Mouse (Mus musculus) embryonic facial prominence, embryonic 14.5 days (tissue): Measurements from ENCODE around the gene Sult6b2. TPM values are rescaled to one million over a fixed set of nuclear protein-coding genes. Genes with fewer than 3 reads are reported as not detected.

ENCODE experiments used
- ATAC-seq: fragments of 200-750 bp; cut with Nextera tagmentation; 2 replicates; pipeline ENCODE4 v1.8.0; 2017; ENCODE audit warnings: low read depth, moderate number of reproducible peaks, moderate TSS enrichment
- DNase-seq: peaks from one replicate; pipeline ENCODE4 v3.0.0-alpha.2; 2015; ENCODE audit warnings: low spot score
- H3K27ac ChIP-seq: fragments of 300-500 bp; sonication (generic); replicated peaks from 2 replicates; pipeline ENCODE4 v1.5.1; 2014; ENCODE audit warnings: low read depth, mild to moderate bottlenecking, low read length, moderate library complexity
- H3K27me3 ChIP-seq: fragments of 300-500 bp; sonication (generic); replicated peaks from 2 replicates; pipeline ENCODE4 v1.6.1; 2014; ENCODE audit warnings: low read length; ENCODE audit not compliant: control insufficient read depth, insufficient read depth
- H3K36me3 ChIP-seq: fragments of 300-500 bp; sonication (generic); 2 replicates; pipeline ENCODE4 v1.6.1; 2014; ENCODE audit warnings: low read length, mixed read lengths; ENCODE audit not compliant: control insufficient read depth, insufficient read depth
- H3K4me1 ChIP-seq: fragments of 300-500 bp; sonication (generic); 2 replicates; pipeline ENCODE4 v1.6.1; 2014; ENCODE audit warnings: antibody characterized with exemption, low read length; ENCODE audit not compliant: control insufficient read depth, insufficient read depth
- H3K4me2 ChIP-seq: fragments of 300-500 bp; sonication (generic); 2 replicates; pipeline ENCODE4 v1.6.1; 2014; ENCODE audit warnings: low read depth, mild to moderate bottlenecking, low read length, moderate library complexity, mixed read lengths
- H3K4me3 ChIP-seq: fragments of 300-500 bp; sonication (generic); 2 replicates; pipeline ENCODE4 v1.5.1; 2014; ENCODE audit warnings: low read depth, mild to moderate bottlenecking, low read length
- H3K9ac ChIP-seq: fragments of 300-500 bp; sonication (generic); 2 replicates; pipeline ENCODE4 v1.6.1; 2014; ENCODE audit warnings: low read depth, mild to moderate bottlenecking, low read length, moderate library complexity, mixed read lengths
- H3K9me3 ChIP-seq: fragments of 300-500 bp; sonication (generic); 2 replicates; pipeline ENCODE4 v1.6.1; 2016; ENCODE audit warnings: low read length; ENCODE audit not compliant: control insufficient read depth
- WGBS: fragments of 180-500 bp; shearing (Covaris S2); extraction: QIAGEN DNeasy Blood & Tissue Kit; methylation state at CpG from one replicate; pipeline ENCODE4 v1.1.7; 2014; 5-methylcytosine and 5-hydroxymethylcytosine counted together
- polyA plus RNA-seq: library from polyadenylated mRNA; unstranded; fragments of >200 nt; fragmentation: Nextera tagmentation; extraction: Ambion mirVana; gene quantifications from 2 replicates; pipeline ENCODE4 v1.2.1, GENCODE M21; 2014

The Sult6b2 gene
- polyA plus RNA-seq, 1 experiment from 2014 or later = not detected

GRCm38 (mm10) chr6:142838501-142838900, 34.2 kb upstream of the Sult6b2 start:
- no peak overlapping the region for H3K4me3 ChIP-seq
- H3K27ac ChIP-seq = no peak overlapping the region
- ATAC-seq = no peak
- no peaks in the 10 kb centered on the region for H3K4me1 ChIP-seq
- WGBS = 92% methylated on average over 1 of the region's 1 CpGs
- DNase-seq = no peak
- no peaks in the 10 kb centered on the region for H3K27me3 ChIP-seq
- H3K36me3 ChIP-seq = no peaks in the 10 kb centered on the region
- no peak overlapping the region for H3K4me2 ChIP-seq
- no peaks in the 10 kb centered on the region for H3K9me3 ChIP-seq
- H3K9ac ChIP-seq = no peak overlapping the region

- Histone ChIP-seq H3K4me2 (no peak overlapping the region), H3K27me3 (no peaks in the 10 kb centered on the region), H3K4me3 (no peak overlapping the region), H3K36me3 (no peaks in the 10 kb centered on the region), H3K27ac (no peak overlapping the region), H3K4me1 (no peaks in the 10 kb centered on the region), H3K9ac (no peak overlapping the region), H3K9me3 (no peaks in the 10 kb centered on the region)
- WGBS = 67% methylated on average over 9 of the region's 9 CpGs
- ATAC-seq (no peak), DNase-seq (no peak)
Measured at GRCm38 (mm10) chr6:142837326-142837725, 33.0 kb upstream of the Sult6b2 start.

GRCm38 (mm10) chr6:142835726-142836125, 31.4 kb upstream of the Sult6b2 start:
- H3K9ac ChIP-seq = no peak overlapping the region
- no peaks in the 10 kb centered on the region for H3K9me3 ChIP-seq
- H3K4me1 ChIP-seq = no peaks in the 10 kb centered on the region
- H3K27me3 ChIP-seq = no peaks in the 10 kb centered on the region
- peak; percentile 35 for DNase-seq
- peak; percentile 74; the same call in 1 of the 2 replicates for ATAC-seq
- H3K27ac ChIP-seq = no peak overlapping the region
- H3K36me3 ChIP-seq = no peaks in the 10 kb centered on the region
- WGBS = 33% methylated on average over 18 of the region's 18 CpGs
- H3K4me2 ChIP-seq = peak overlapping the region; percentile 23
- no peak overlapping the region for H3K4me3 ChIP-seq

- 69% methylated on average over 4 of the region's 4 CpGs for WGBS
- H3K4me3 ChIP-seq = no peak overlapping the region
- H3K4me2 ChIP-seq = no peak overlapping the region
- H3K36me3 ChIP-seq = no peaks in the 10 kb centered on the region
- DNase-seq = no peak
- ATAC-seq = no peak
- H3K27ac ChIP-seq = no peak overlapping the region
- H3K9me3 ChIP-seq = no peaks in the 10 kb centered on the region
- H3K9ac ChIP-seq = no peak overlapping the region
- no peaks in the 10 kb centered on the region for H3K4me1 ChIP-seq
- H3K27me3 ChIP-seq = no peaks in the 10 kb centered on the region
Measured at GRCm38 (mm10) chr6:142834911-142835310, 30.6 kb upstream of the Sult6b2 start.

- DNase-seq = no peak
- WGBS = 87% methylated on average over 3 of the region's 3 CpGs
- no peak for ATAC-seq
Measured at GRCm38 (mm10) chr6:142831706-142832105, 27.4 kb upstream of the Sult6b2 start.

GRCm38 (mm10) chr6:142831243-142831642, 26.9 kb upstream of the Sult6b2 start:
- no peak overlapping the region for H3K4me2 ChIP-seq
- H3K9ac ChIP-seq = no peak overlapping the region
- no peaks in the 10 kb centered on the region for H3K4me1 ChIP-seq
- no peak overlapping the region for H3K27ac ChIP-seq
- no peaks in the 10 kb centered on the region for H3K27me3 ChIP-seq
- ATAC-seq = no peak
- no peak overlapping the region for H3K4me3 ChIP-seq
- WGBS = 43% methylated on average over 8 of the region's 8 CpGs
- H3K9me3 ChIP-seq = no peaks in the 10 kb centered on the region
- H3K36me3 ChIP-seq = no peaks in the 10 kb centered on the region
- DNase-seq = no peak

More at GRCm38 (mm10) chr6:142831706-142832105, 27.4 kb upstream of the Sult6b2 start:
- H3K4me1 ChIP-seq = no peaks in the 10 kb centered on the region
- H3K27ac ChIP-seq = no peak overlapping the region
- no peaks in the 10 kb centered on the region for H3K36me3 ChIP-seq
- no peaks in the 10 kb centered on the region for H3K9me3 ChIP-seq
- no peak overlapping the region for H3K4me3 ChIP-seq
- H3K9ac ChIP-seq = no peak overlapping the region
- no peaks in the 10 kb centered on the region for H3K27me3 ChIP-seq
- H3K4me2 ChIP-seq = no peak overlapping the region

- WGBS = 89% methylated on average over 3 of the region's 3 CpGs
Measured at GRCm38 (mm10) chr6:142830221-142830620, 25.9 kb upstream of the Sult6b2 start.

GRCm38 (mm10) chr6:142825449-142825848, 21.1 kb upstream of the Sult6b2 start:
- H3K27me3 ChIP-seq = no peaks in the 10 kb centered on the region
- 82% methylated on average over 5 of the region's 5 CpGs for WGBS
- H3K9me3 ChIP-seq = no peaks in the 10 kb centered on the region
- no peaks in the 10 kb centered on the region for H3K4me1 ChIP-seq
- H3K9ac ChIP-seq = no peak overlapping the region
- H3K27ac ChIP-seq = no peak overlapping the region
- no peak overlapping the region for H3K4me2 ChIP-seq
- H3K4me3 ChIP-seq = no peak overlapping the region
- DNase-seq (no peak), ATAC-seq (no peak)
- H3K36me3 ChIP-seq = no peaks in the 10 kb centered on the region

More at GRCm38 (mm10) chr6:142830221-142830620, 25.9 kb upstream of the Sult6b2 start:
- Histone ChIP-seq H3K4me3 (no peak overlapping the region), H3K9ac (no peak overlapping the region), H3K36me3 (no peaks in the 10 kb centered on the region), H3K4me1 (no peaks in the 10 kb centered on the region), H3K27ac (no peak overlapping the region), H3K9me3 (no peaks in the 10 kb centered on the region), H3K4me2 (no peak overlapping the region), H3K27me3 (no peaks in the 10 kb centered on the region)
- ATAC-seq = no peak
- DNase-seq = no peak

- Histone ChIP-seq H3K9ac (no peak overlapping the region), H3K9me3 (no peaks in the 10 kb centered on the region), H3K4me3 (no peak overlapping the region), H3K27me3 (no peaks in the 10 kb centered on the region), H3K4me1 (no peaks in the 10 kb centered on the region), H3K36me3 (no peaks in the 10 kb centered on the region), H3K4me2 (no peak overlapping the region), H3K27ac (no peak overlapping the region)
- WGBS = 81% methylated on average over 5 of the region's 5 CpGs
- DNase-seq = no peak
- ATAC-seq = no peak
Measured at GRCm38 (mm10) chr6:142823008-142823787, 18.9 kb upstream of the Sult6b2 start.
